Mouse (Mus musculus) C2C12 (cell line): ENCODE data around the gene Col16a1.

ENCODE experiments used
- CEBPB ChIP-seq: IDR thresholded peaks from one replicate; pipeline ENCODE4 v1.6.1; 2011; ENCODE audit warnings: low read depth, mild to moderate bottlenecking, control low read depth, moderate library complexity
- CTCF ChIP-seq: IDR thresholded peaks from one replicate; pipeline ENCODE4 v1.5.1; 2011; ENCODE audit not compliant: control insufficient read depth, insufficient read depth, insufficient read length
- MAX ChIP-seq: IDR thresholded peaks from one replicate; pipeline ENCODE4 v1.6.1; 2011; ENCODE audit warnings: mild to moderate bottlenecking, control low read depth
- MYOD1 ChIP-seq: IDR thresholded peaks from one replicate; pipeline ENCODE4 v1.6.1; 2011; ENCODE audit warnings: low read depth; ENCODE audit not compliant: control insufficient read depth, insufficient read length
- MYOG ChIP-seq: IDR thresholded peaks from one replicate; pipeline ENCODE4 v1.6.1; 2011; ENCODE audit not compliant: control insufficient read depth, insufficient read length; ENCODE audit errors: extremely low read depth
- USF1 ChIP-seq: IDR thresholded peaks from one replicate; pipeline ENCODE4 v1.6.1; 2011; ENCODE audit warnings: low read depth, mild to moderate bottlenecking, control low read depth, moderate library complexity

GRCm38 (mm10) chr4:130031146-130031545 lies 16.5 kb upstream of the Col16a1 start:
- TF ChIP-seq CTCF, result no peak
- TF ChIP-seq MAX, result no peak
- no peak for TF ChIP-seq USF1
- TF ChIP-seq CEBPB, result no peak
- no peak for TF ChIP-seq MYOD1
- TF ChIP-seq MYOG, result no peak
